Mouse (Mus musculus) lung, adult 2 months (tissue): ENCODE data around the gene Ptpn7.

Source experiments
- CTCF ChIP-seq: fragments of 200-500 bp; IDR thresholded peaks from 2 replicates; pipeline ENCODE4 v1.5.1; 2011; ENCODE audit warnings: mild to moderate bottlenecking, low read length, control low read depth; ENCODE audit not compliant: insufficient read depth
- POLR2A ChIP-seq: fragments of 200-500 bp; IDR thresholded peaks from 2 replicates; pipeline ENCODE4 v1.6.1; 2011; ENCODE audit warnings: low read depth, mild to moderate bottlenecking, control low read depth, low read length, borderline replicate concordance; ENCODE audit errors: extremely low read depth

GRCm38 (mm10) chr1:135133678-135134435, 1.4 kb downstream of the Ptpn7 start:
- TF ChIP-seq POLR2A (no peak), CTCF (no peak)
